Mouse (Mus musculus) limb, embryonic 11.5 days (tissue): ENCODE measurements around the gene D17H6S53E. TPM values are rescaled to one million over a fixed set of nuclear protein-coding genes. Genes with fewer than 3 reads are reported as not detected.
A peak's percentile ranks its signal among the peaks of the same experiment; 100 is the strongest.

Experiments
- ATAC-seq: fragments of 200-750 bp; cut with Nextera tagmentation; 2 replicates; pipeline ENCODE4 v1.8.0; 2017; ENCODE audit warnings: low read depth; ENCODE audit not compliant: insufficient number of reproducible peaks, low FRiP score, low TSS enrichment
- DNase-seq: peaks from one replicate; pipeline ENCODE4 v3.0.0-alpha.2; 2015; ENCODE audit warnings: low spot score
- H3K27ac ChIP-seq: fragments of 300-500 bp; sonication (generic); replicated peaks from 2 replicates; pipeline ENCODE4 v1.5.1; 2014; ENCODE audit warnings: low read depth, mild to moderate bottlenecking, low read length
- H3K27me3 ChIP-seq: fragments of 300-500 bp; sonication (generic); 2 replicates; pipeline ENCODE4 v1.6.1; 2014; ENCODE audit warnings: mild to moderate bottlenecking, low read length, mixed read lengths; ENCODE audit not compliant: control insufficient read depth, insufficient read depth
- H3K36me3 ChIP-seq: fragments of 300-500 bp; sonication (generic); 2 replicates; pipeline ENCODE4 v1.6.1; 2014; ENCODE audit warnings: mild to moderate bottlenecking, low read length, moderate library complexity, mixed read lengths; ENCODE audit not compliant: control insufficient read depth, insufficient read depth
- H3K4me1 ChIP-seq: fragments of 300-500 bp; sonication (generic); 2 replicates; pipeline ENCODE4 v1.6.1; 2014; ENCODE audit warnings: low read length, mixed read lengths; ENCODE audit not compliant: control insufficient read depth, insufficient read depth
- H3K4me2 ChIP-seq: fragments of 300-500 bp; sonication (generic); 2 replicates; pipeline ENCODE4 v1.6.1; 2014; ENCODE audit warnings: low read depth, mild to moderate bottlenecking, moderate library complexity; ENCODE audit not compliant: severe bottlenecking
- H3K4me3 ChIP-seq: fragments of 300-500 bp; sonication (generic); 2 replicates; pipeline ENCODE4 v1.5.1; 2014; ENCODE audit warnings: low read depth, low read length
- H3K9ac ChIP-seq: fragments of 300-500 bp; sonication (generic); 2 replicates; pipeline ENCODE4 v1.6.1; 2014; ENCODE audit warnings: mild to moderate bottlenecking, low read length
- H3K9me3 ChIP-seq: fragments of 300-500 bp; sonication (generic); 2 replicates; pipeline ENCODE4 v1.6.1; 2016; ENCODE audit warnings: low read length; ENCODE audit not compliant: control insufficient read depth
- WGBS: fragments of 180-500 bp; shearing (Covaris S2); extraction: QIAGEN DNeasy Blood & Tissue Kit; methylation state at CpG from one replicate; pipeline ENCODE4 v1.1.7; 2014; 5-methylcytosine and 5-hydroxymethylcytosine counted together
- polyA plus RNA-seq: library from polyadenylated mRNA; unstranded; fragments of >200 nt; fragmentation: Nextera tagmentation; extraction: Ambion mirVana; gene quantifications from 2 replicates; pipeline ENCODE4 v1.2.1, GENCODE M21; 2014

D17H6S53E gene
- polyA plus RNA-seq, 1 experiment from 2014 or later, result 8.6 TPM

DNA sequence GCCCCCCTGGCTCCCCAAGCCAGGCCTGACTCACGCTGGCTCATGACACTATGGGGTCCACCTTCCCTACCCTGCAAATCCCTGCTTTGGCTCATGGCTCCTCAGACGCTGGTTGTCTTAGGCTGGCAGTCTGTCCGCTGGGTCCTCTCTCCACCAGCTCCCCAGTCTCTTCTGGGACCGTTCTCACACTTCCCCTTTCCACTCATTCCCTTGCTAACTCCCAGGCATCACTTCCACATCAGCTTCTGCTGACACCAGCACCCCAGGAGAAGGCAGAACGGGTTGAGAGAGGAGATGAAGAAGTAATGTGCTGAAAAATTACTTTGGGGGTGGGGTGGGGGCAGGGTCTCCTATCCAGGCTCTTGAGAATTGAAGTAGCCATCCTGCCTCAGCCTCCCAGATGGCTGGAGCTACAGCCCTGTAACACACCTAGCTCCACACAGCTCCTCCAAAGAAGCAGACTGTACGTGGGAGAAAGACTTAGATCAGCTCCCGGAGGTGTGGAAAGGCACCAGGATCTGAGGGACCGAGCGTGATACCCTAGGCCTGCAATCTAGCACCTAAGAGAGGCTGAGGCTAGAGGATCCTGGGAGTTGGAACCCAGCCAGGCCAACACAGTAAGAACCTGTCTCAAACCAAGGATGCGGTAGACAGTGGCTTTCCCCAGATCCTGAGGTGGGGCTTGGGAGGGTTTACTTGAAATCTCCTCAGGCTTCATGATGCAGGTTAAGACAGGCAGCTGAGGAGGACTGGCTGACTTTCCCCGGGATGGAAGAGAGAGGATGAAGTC lies 46.5 kb downstream of the D17H6S53E start:
- no peaks in the 10 kb centered on the region for H3K4me1 ChIP-seq
- H3K36me3 ChIP-seq, result no peaks in the 10 kb centered on the region
- 71% methylated on average over 11 of the region's 11 CpGs for WGBS
- H3K27me3 ChIP-seq, result no peaks in the 10 kb centered on the region
- no peak overlapping the region for H3K4me3 ChIP-seq
- no peaks in the 10 kb centered on the region for H3K9me3 ChIP-seq
- H3K4me2 ChIP-seq, result no peak overlapping the region
- ATAC-seq, result no peak
- no peak overlapping the region for H3K9ac ChIP-seq
- no peak for DNase-seq
- no peak overlapping the region for H3K27ac ChIP-seq

- H3K4me2 ChIP-seq, result no peak overlapping the region
- no peak overlapping the region for H3K4me3 ChIP-seq
- H3K36me3 ChIP-seq, result no peaks in the 10 kb centered on the region
- DNase-seq (no peak), ATAC-seq (no peak)
- 61% methylated on average over 3 of the region's 3 CpGs for WGBS
- H3K9ac ChIP-seq, result no peak overlapping the region
- H3K9me3 ChIP-seq, result no peaks in the 10 kb centered on the region
- no peaks in the 10 kb centered on the region for H3K27me3 ChIP-seq
- no peaks in the 10 kb centered on the region for H3K4me1 ChIP-seq
- H3K27ac ChIP-seq, result no peak overlapping the region; the same call in 1 of the 2 replicates
These were observed 47.2 kb downstream of the D17H6S53E start for GRCm38 (mm10) chr17:35173329-35173728.

DNA sequence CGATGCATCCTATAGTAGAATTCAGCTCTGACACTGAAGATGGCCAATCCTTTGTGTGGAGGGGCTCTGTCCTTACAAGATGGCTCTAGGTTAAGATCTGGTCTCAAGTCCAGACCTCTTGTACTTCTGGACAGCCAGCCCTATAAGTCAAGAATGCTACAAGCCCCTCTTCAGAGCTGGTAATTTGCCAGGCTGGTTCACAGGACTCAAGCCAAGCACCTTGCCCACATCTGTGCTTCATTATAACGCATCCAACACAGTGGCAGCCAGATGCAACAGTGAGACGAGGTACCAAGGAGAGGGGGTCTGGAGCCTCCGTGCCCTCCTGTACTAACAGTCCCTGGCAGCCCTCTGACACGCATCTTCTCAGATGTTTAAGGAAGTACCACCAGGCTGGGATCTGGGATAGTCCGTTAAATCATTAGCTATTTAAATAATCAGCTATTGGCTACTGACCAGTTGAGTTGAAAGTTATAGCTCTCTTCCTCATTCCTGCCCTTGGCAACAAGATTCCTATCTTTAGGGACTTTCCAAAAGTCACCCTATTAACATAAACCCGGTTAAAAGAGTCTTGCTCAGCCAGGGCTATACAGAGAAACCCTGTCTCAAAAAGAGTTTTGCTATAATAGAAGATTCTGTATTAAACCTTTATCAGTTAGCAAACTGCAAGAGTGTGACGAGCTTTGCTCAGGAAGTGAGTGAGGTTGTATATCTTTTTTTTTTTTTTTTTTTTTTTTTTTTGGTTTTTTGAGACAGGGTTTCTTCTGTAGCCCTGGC lies 48.2 kb downstream of the D17H6S53E start:
- no peaks in the 10 kb centered on the region for H3K9me3 ChIP-seq
- H3K4me3 ChIP-seq, result no peak overlapping the region
- ATAC-seq, result no peak
- H3K27me3 ChIP-seq, result no peaks in the 10 kb centered on the region
- no peak for DNase-seq
- WGBS, result 52% methylated on average over 8 of the region's 8 CpGs
- H3K4me2 ChIP-seq, result no peak overlapping the region
- no peaks in the 10 kb centered on the region for H3K36me3 ChIP-seq
- no peaks in the 10 kb centered on the region for H3K4me1 ChIP-seq
- no peak overlapping the region for H3K27ac ChIP-seq
- peak overlapping the region; percentile 27; the same call in 1 of the 2 replicates for H3K9ac ChIP-seq

- H3K4me3 ChIP-seq, result no peak overlapping the region
- H3K36me3 ChIP-seq, result no peaks in the 10 kb centered on the region
- H3K27ac ChIP-seq, result no peak overlapping the region
- no peaks in the 10 kb centered on the region for H3K27me3 ChIP-seq
- H3K4me1 ChIP-seq, result no peaks in the 10 kb centered on the region
- 82% methylated on average over 6 of the region's 6 CpGs for WGBS
- no peaks in the 10 kb centered on the region for H3K9me3 ChIP-seq
- no peak for ATAC-seq
- no peak overlapping the region for H3K4me2 ChIP-seq
- DNase-seq, result no peak
- no peak overlapping the region for H3K9ac ChIP-seq
These were observed 49.2 kb downstream of the D17H6S53E start for GRCm38 (mm10) chr17:35175382-35175781.

- Histone ChIP-seq H3K9ac (no peak within 1 kb of the TSS), H3K4me2 (no peak within 1 kb of the TSS), H3K27me3 (no peaks in the 10 kb centered on the region), H3K9me3 (no peaks in the 10 kb centered on the region), H3K27ac (no peak within 1 kb of the TSS), H3K36me3 (no peaks in the 10 kb centered on the region), H3K4me3 (no peak within 1 kb of the TSS), H3K4me1 (no peaks in the 10 kb centered on the region)
- DNase-seq (no peak), ATAC-seq (no peak)
- 63% methylated on average over 2 of the region's 2 CpGs for WGBS
These were observed 49.8 kb downstream of the D17H6S53E start, which contains the start of gene Aif1 for GRCm38 (mm10) chr17:35175968-35176367. Aif1 (minus strand) TSS chr17:35176068.

Other genes starting within 250 kb of the D17H6S53E start
- 1.9 and 2.3 TPM in 2 replicates for gene Zbtb12, start 246.9 kb upstream of the D17H6S53E start, polyA plus RNA-seq
- gene Gm20547, start 244.3 kb upstream of the D17H6S53E start, polyA plus RNA-seq, result not detected in 2 replicates
- gene C2, start 228.1 kb upstream of the D17H6S53E start, polyA plus RNA-seq, result 0.44 and 0.58 TPM in 2 replicates
- gene Ehmt2, start 227.9 kb upstream of the D17H6S53E start, polyA plus RNA-seq, result 77.8 and 78.9 TPM in 2 replicates
- 0.21 TPM in 1 of 2 replicates, not detected in the other for gene Slc44a4, start 211.9 kb upstream of the D17H6S53E start, polyA plus RNA-seq
- 10.3 and 12.8 TPM in 2 replicates for gene Neu1, start 195.1 kb upstream of the D17H6S53E start, polyA plus RNA-seq
- 0.43 and 0.44 TPM in 2 replicates for gene Hspa1b, start 167.1 kb upstream of the D17H6S53E start, polyA plus RNA-seq
- 0.36 and 0.43 TPM in 2 replicates for gene Gm20481, start 156.5 kb upstream of the D17H6S53E start, polyA plus RNA-seq
- 0.75 and 4.0 TPM in 2 replicates for gene Hspa1a, start 154.2 kb upstream of the D17H6S53E start, polyA plus RNA-seq
- gene Hspa1l, start 153.7 kb upstream of the D17H6S53E start, polyA plus RNA-seq, result 1.5 and 1.6 TPM in 2 replicates
- 266 and 271 TPM in 2 replicates for gene Lsm2, start 144.5 kb upstream of the D17H6S53E start, polyA plus RNA-seq
- 124 and 140 TPM in 2 replicates for gene Vars, start 125.4 kb upstream of the D17H6S53E start, polyA plus RNA-seq
- gene Vwa7, start 109.8 kb upstream of the D17H6S53E start, polyA plus RNA-seq, result 0.07 and 0.16 TPM in 2 replicates
- 1.4 TPM in 2 replicates for gene Sapcd1, start 98.4 kb upstream of the D17H6S53E start, polyA plus RNA-seq
- gene Msh5, start 79.6 kb upstream of the D17H6S53E start, polyA plus RNA-seq, result 3.5 and 3.7 TPM in 2 replicates
- gene Clic1, start 76.4 kb upstream of the D17H6S53E start, polyA plus RNA-seq, result 52.1 and 76.7 TPM in 2 replicates
- 553 and 582 TPM in 2 replicates for gene Ddah2, start 67.3 kb upstream of the D17H6S53E start, polyA plus RNA-seq
- gene Ly6g6c, start 61.0 kb upstream of the D17H6S53E start, polyA plus RNA-seq, result 0.16 TPM in 1 of 2 replicates, not detected in the other
- 0.84 and 1.2 TPM in 2 replicates for gene Mpig6b, start 60.2 kb upstream of the D17H6S53E start, polyA plus RNA-seq
- 1.5 and 2.1 TPM in 2 replicates for gene Ly6g6e, start 49.5 kb upstream of the D17H6S53E start, polyA plus RNA-seq
- 0.72 and 1.6 TPM in 2 replicates for gene Ly6g6d, start 48.3 kb upstream of the D17H6S53E start, polyA plus RNA-seq
- 0.27 and 0.73 TPM in 2 replicates for gene Ly6g6f, start 40.8 kb upstream of the D17H6S53E start, polyA plus RNA-seq
- gene Abhd16a, start 37.1 kb upstream of the D17H6S53E start, polyA plus RNA-seq, result 43.1 and 46.9 TPM in 2 replicates
- not detected in 2 replicates for gene Ly6g5c, start 18.1 kb upstream of the D17H6S53E start, polyA plus RNA-seq
- 0.44 and 0.75 TPM in 2 replicates for gene Ly6g5b, start 10.9 kb upstream of the D17H6S53E start, polyA plus RNA-seq
- gene Gpank1, start 4.9 kb upstream of the D17H6S53E start, polyA plus RNA-seq, result 24.0 and 29.1 TPM in 2 replicates
- gene Csnk2b, start 4.3 kb upstream of the D17H6S53E start, polyA plus RNA-seq, result 277 and 290 TPM in 2 replicates
- gene Apom, start 5.7 kb downstream of the D17H6S53E start, polyA plus RNA-seq, result 0.44 and 1.5 TPM in 2 replicates
- gene Bag6, start 8.8 kb downstream of the D17H6S53E start, polyA plus RNA-seq, result 103 and 104 TPM in 2 replicates
- gene Prrc2a, start 38.5 kb downstream of the D17H6S53E start, polyA plus RNA-seq, result 215 and 234 TPM in 2 replicates
- gene Aif1, start 49.7 kb downstream of the D17H6S53E start, polyA plus RNA-seq, result 3.4 and 3.9 TPM in 2 replicates
- gene Lst1, start 62.1 kb downstream of the D17H6S53E start, polyA plus RNA-seq, result 4.0 and 4.7 TPM in 2 replicates
- gene Ltb, start 68.1 kb downstream of the D17H6S53E start, polyA plus RNA-seq, result 0.45 and 0.54 TPM in 2 replicates
- not detected in 2 replicates for gene Tnf, start 75.6 kb downstream of the D17H6S53E start, polyA plus RNA-seq
- 0.11 and 0.27 TPM in 2 replicates for gene Lta, start 79.0 kb downstream of the D17H6S53E start, polyA plus RNA-seq
- not detected in 2 replicates for gene Gm16181, start 94.5 kb downstream of the D17H6S53E start, polyA plus RNA-seq
- gene Atp6v1g2, start 107.3 kb downstream of the D17H6S53E start, polyA plus RNA-seq, result 3.9 and 5.9 TPM in 2 replicates
- gene Nfkbil1, start 109.4 kb downstream of the D17H6S53E start, polyA plus RNA-seq, result 4.0 and 4.6 TPM in 2 replicates
- gene Ddx39b, start 115.4 kb downstream of the D17H6S53E start, polyA plus RNA-seq, result 739 and 748 TPM in 2 replicates
- gene H2-D1, start 136.4 kb downstream of the D17H6S53E start, polyA plus RNA-seq, result 15.7 and 16.3 TPM in 2 replicates
- not detected in 2 replicates for gene H2-Q1, start 194.0 kb downstream of the D17H6S53E start, polyA plus RNA-seq
- gene H2-Q2, start 215.9 kb downstream of the D17H6S53E start, polyA plus RNA-seq, result 0.16 and 0.31 TPM in 2 replicates